Mouse (Mus musculus): ENCODE results near the gene Hps1.
"Not testable (repeated sequence)": the region's sequence is repeated elsewhere in the genome, so short reads cannot be mapped to it uniquely, and the experiment has no call there.

Gene Hps1

DNA sequence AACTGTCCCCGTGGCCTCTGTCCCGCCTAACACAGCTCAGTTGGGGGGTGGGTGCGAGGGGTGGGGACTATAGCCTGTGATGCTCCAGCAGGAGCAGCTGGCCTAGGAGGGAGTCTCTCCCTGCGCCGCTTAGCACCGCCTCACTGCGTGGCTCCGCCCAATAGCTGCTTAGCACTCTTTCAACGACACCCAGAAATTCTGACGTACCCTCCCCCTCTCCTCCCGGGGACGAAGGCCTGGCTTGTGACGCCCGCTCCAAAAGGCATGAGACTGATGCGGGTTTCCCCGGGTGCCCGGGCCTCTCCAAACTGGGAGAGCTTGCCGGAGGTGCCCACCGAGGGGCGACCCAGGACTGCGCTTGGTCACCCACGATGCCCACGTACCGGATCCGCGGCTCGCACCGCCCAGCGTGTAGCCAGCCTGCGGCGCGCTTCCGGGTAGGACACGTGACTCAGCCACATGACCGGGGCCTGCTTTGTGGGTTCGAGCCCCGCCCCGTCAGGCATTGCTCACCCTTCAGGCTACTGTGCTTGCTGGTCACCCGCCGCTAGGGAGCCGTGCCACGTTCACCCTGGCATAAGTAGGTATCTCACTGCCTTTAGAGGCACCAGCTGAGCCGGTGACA lies at the start of gene Hps1:
Gene Hps1 (minus strand): TSS at position 448 of the 625 bp plus-strand sequence.
- DNase-seq (ENCODE audit: low read depth): peak; percentile 83

DNA sequence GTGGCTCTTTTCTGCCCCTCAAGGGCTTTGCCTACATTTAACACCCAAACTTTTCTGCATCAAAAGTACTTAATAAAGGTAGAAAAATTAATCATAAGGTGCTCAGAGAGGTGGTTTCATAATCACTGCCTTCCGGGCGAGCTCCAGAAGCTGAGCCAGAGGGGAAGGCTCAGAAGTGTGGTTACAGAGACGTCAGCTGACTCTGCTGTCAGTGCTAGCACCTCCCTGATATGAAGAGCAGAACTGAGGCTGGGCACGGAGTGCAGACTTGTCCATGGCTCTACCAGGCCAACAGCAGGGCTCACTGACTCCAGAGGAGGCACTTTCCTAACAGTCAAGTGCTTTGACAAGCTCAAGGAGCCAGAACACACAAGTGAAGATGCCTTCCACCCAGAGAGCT lies 49.4 kb upstream of the Hps1 start:
- no peak for DNase-seq (ENCODE audit: low read depth)

DNA sequence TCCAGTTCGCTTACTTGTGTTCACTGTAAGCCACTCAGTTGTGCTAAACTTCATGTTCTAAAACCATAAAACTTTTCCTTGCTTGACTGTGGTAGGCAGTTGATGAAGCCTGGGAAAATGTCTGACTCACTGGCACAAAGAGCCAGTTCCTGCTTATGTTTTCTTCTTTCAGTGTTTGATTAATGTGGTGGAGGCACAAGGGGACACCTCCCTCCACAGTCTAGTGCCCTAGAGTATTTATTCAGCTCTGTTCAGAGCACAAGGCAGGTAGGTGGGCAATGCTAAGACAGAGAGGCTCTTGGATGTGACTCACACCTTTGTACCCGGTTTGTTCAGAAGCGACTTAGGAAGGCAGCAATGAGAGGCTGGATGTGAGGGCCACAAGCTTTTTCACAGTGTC lies 48.1 kb upstream of the Hps1 start:
- DNase-seq (ENCODE audit: low read depth): no peak

DNA sequence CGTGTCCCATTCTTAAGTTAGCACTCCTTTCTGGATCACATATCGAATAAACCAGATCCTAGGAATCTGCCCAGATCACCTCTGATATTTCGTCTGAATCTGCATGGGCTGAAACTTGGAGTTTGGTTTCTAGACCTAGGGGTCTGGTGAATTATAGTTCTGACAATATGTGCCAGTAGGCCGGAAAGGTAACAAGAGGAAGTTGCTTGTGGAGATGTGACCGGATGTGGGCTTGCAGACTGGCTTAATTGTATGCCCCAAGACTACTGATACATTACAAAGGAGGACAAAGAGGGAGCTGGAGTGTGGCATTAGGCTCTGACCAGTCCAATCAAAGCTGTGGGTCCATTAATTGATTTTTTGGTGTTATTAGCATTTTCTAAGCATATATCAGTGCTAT lies 40.3 kb upstream of the Hps1 start:
- DNase-seq (ENCODE audit: low read depth): no peak

DNA sequence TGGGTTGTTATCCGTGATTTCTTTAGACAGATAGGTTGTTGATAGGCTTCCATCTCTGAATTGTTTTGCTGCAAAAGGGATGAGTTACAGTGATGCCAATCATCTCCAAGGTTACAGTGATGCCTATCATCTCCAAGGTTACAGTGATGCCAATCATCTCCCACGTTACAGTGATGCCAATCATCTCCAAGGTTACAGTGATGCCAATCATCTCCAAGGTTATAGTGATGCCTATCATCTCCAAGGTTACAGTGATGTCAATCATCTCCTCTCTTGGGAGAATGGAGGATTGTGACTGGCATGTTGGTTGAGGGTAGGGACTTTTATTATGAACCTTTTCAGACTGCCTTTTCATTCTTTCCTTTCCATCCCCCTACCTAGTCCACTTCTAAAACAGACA lies 38.0 kb upstream of the Hps1 start:
- no peak for DNase-seq (ENCODE audit: low read depth)

DNA sequence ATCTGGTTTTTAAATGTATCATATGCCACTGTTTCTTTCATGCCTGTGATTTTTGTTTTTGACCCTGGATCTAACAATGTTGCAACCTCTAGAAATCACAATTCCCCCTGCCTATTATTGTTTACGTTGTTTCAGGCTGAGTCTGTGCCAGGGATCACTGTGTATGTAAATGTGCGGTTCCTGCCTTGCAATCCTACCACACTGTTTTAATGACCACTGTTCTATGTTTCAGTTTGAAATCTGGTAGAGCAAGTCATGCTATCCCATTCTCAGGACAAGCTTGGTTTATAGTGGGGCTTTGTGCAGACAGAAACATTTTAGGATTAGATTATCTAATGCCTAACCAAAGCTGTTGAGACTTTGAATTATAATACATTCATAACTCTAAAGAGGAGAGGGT lies 36.5 kb upstream of the Hps1 start:
- no peak for DNase-seq (ENCODE audit: low read depth)

DNA sequence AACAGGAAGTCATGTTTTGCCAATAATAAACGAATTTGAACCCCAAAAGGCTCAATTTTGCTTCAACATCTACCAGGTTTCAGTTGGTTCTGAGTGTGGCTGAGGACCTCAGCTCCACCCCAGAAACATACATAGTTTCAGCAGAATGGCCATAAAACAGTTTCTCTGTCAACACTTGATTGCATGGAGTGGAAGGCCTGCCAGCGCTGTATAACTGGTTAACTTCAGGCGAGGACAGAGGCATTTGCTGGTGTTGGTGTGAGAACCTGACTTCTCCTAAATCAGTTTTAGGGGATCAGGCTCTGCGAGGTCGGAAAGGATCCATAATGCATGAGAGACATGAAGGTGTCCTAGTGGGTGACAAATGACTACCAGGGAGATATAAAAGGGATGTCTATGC lies 30.4 kb upstream of the Hps1 start:
- no peak for DNase-seq (ENCODE audit: low read depth)

DNA sequence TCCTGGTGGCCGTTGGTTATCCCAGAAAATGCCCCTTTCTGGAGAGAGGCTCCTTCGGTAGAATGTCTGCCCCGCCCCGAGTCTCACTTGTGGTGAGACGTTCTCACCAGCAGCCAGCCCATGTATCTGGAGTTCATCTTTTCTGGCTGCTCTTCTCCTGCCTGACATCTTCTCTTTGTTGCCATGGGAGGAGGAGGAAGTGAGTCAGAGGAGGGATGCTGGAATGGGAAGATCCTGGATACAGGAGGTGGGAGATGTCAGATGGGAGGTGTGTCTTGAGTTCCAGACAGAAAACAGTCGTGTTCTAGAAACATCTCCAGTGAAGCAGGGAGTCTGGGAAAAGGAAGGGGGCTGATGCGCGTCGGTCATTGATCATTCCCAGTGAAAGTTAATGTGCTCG lies 29.7 kb upstream of the Hps1 start:
- no peak for DNase-seq (ENCODE audit: low read depth)

DNA sequence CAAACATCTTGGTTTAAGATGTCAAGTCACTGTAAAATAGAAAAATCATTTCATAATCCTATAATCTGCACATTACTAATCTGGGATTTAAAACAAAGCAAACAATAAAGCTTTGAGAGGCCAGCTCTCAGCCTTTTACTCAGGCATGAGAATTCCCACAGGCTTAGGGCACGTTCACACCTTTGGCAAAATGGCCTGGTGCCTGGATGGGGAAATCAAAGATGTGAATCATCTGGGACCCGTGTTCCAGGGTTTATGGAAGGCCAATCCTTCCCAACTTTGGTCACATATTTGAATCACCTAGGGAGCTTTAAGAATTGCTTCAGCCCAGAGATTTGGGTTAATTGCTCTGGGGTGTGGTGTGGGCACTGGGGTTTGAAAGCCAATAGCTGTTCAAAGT lies 18.1 kb upstream of the Hps1 start:
- DNase-seq (ENCODE audit: low read depth): no peak

DNA sequence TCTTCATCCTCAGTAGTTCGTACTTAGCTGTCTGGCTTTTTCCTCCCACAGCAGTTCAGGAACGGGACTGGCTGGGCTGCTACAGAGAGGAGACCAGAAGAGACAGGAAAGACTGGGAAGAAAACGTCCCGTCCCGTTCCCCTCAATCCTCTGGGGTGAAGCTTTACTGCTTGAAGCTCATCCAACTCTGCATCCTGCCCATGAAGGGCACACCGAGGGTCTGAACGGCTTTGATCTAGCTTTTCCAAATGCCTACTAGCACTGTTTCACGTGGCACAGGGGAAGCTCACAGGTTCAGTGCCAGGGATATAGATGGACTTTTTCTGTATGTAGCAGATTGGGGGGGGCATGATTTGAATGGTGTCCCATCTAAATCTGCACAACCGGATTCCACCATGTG lies 16.0 kb upstream of the Hps1 start:
- no peak for DNase-seq (ENCODE audit: low read depth)

DNA sequence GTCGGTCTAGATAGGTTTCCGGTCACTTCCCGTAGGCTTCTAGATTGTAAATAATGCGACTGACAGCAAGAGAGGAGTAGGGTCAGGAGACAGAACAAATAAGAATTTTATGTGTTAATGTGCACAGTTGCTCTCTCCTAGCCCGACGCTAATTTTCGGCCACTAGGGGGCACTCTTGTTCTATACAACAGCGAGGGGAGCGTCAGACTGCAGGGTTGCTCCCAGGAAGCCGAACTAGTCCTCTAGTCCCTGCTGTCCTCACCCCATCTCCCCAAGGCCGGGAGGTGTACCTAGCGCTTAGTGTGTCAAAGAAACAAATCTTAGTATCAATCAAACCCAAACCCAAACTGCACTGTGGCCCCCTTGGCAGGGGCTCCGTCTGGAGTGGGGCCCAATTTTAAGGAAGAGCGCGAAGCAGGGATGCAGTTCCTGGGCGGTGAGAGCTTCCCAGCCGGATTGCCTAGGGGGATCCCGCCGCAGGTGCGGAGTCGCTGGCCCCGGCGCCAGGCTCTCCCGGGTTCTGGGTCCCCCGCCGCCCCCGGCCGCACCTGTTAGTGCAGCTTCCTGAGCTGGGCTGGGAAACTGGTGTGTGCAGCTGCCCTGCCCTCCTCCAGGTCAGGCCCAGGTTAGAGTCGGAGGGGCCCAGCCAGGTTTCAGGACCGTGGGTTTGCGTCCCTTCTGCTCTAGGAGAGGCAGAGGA lies 15.3 kb upstream of the Hps1 start:
- peak; percentile 35 for DNase-seq (ENCODE audit: low read depth)

DNA sequence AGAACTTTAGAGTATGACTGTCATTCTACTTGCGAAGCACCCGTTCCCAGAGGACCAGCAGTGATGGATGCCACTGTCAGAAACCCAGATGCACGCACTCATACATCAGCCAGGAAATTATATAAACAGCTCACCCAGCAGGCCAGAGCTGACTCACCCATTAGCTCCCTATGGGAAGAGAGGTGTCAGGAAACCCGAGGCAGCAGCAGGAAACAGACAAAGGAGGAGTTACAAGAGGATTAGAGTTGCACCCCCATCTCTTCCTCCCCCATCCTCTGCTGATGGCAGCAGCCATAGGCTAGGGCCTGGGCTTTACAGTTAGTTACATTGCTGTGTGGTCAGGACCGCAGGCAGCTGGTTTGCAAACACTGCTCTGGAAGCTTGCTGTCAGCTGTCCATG lies 8.5 kb upstream of the Hps1 start:
- no peak for DNase-seq (ENCODE audit: low read depth)

DNA sequence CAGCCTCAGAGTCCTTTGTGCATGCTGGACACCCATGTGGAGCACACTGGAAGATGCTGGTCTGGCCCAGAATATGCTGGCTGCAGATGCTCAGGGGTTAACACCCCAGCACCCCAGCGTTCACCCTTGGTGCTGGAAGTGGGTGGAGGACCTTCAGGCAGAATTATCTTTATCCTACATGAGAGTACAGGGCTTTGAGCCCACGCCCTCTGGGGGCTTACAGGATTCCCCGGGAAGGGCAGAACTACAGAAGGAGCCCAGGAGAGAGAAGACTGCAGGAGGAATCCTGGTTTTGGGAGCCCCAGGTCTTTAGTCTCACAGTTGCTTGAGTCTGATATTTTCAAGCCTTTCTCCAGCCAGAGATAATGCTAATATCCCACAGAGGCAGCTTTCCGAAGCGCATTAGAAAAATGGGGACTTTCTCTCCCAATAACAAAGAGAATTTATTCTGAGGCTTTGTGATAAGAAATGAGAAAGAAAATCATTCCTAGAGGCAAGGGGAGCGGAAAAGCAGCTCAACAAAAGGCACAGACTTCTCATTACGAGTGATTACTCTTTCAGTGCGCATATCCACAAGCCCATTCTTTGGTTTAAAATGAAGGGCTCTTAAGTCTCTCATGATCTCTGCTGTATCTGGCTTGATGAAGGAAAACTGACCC lies 5.9 kb upstream of the Hps1 start:
- DNase-seq (ENCODE audit: low read depth): no peak

DNA sequence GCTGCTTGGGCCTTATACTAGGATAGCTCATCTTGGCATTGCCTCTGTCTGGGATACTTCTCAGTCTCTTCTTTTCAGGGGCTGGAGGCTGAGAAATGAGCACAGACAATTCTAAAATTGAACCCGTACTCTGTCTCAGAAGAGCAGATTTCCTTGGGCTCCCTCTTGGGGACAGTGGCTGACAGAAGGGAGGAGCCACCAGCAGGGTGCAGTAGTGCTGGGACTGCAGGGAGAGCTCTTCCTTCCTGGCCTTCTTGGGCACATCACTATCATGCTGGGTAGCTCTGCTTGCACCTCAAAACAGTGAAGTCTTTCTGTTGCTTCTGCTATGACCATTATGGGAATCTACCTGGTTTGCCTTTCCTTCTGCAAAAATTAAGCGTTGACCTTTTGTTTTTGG lies 5.4 kb upstream of the Hps1 start:
- no peak for DNase-seq (ENCODE audit: low read depth)

DNA sequence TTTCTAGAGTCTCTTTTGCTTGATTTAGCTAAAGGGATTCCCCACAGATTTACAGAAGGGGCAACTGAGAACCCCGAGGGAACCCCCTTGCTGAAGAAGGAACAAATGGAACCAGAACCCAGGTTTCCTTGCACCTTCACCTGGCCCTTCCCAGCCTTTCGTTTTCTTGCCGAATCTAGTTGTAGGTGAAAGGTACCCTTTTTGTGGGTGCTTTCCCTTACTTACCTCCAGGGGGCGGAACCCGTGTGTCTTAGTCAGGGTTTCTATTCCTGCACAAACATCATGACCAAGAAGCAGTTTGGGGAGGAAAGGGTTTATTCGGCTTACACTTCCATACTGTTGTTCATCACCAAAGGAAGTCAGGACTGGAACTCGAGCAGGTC lies 369 bp upstream of the Hps1 start:
- DNase-seq (ENCODE audit: low read depth): not testable (repeated sequence)

DNA sequence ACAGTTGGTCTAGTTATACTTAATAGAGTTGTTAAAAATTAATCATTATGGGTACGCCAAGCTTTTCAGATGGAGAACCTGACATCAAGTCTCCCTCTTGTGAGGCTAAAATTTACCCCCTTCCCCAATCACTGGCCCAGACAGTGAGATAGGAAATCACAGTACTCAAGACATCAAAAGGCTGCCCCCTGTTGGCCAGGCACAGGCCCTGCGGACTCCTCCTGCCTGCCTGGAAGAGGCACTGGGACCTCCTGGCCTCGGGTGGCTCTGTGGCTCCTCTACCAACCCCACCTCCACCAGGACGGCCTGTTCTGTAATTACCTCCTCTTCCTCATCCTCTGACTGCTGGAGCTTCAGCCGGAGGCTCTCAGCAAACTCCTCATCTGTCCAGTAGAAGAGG lies 2.0 kb downstream of the Hps1 start:
- no peak for DNase-seq (ENCODE audit: low read depth)

DNA sequence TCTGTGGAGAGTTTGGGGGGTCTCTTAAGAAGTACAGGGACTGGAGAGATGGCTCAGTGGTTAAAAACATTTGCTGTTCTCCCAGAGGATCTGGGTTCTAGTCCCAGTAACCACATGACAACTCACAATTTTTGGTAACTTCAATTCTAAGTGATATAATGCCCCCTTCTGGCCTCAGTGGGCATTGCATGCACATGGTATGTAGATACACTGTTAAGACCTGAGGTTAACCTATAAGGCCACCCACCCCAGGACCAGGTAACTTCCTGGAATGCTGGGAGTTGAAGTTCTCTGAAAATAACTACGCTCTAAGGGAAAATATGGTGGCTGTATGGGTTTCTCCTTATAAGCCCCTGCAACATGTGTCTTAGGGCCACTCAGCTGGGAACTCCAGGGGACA lies 3.0 kb downstream of the Hps1 start:
- no peak for DNase-seq (ENCODE audit: low read depth)

DNA sequence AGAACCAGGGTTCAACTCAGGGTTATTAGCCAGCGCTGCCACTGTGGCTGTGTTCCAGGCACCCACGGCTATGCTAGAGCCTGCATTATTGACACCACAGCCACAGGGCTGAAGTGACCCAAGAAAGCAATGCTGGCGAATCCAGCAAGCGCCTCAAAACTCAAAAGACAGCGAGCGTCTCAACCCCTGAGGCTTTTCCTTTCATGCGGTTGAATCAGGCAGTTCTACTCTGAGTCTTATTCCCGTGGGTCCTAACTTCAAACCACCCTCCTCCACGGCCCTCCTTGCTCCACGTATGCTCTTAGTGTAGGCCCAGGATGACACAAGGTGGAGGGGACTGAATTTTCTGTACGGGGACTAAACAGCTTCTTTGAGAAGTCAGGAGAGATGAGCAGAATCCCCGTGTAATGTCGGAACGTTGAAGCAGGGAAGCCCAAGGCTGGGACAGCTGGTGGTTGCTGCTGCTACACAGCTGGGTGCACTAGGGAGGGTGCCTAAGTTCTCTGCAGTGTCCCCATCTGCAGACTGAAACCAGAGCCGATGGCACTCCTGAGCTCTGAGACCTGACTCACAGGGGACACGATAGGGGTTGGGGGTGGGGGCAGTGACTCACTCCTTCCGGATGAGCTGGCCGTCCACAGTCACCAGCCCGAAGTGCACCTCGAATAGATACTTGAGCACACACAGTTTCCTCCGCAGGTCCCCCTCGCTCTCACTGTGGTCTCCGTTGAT lies 9.5 kb downstream of the Hps1 start:
- no peak for DNase-seq (ENCODE audit: low read depth)

DNA sequence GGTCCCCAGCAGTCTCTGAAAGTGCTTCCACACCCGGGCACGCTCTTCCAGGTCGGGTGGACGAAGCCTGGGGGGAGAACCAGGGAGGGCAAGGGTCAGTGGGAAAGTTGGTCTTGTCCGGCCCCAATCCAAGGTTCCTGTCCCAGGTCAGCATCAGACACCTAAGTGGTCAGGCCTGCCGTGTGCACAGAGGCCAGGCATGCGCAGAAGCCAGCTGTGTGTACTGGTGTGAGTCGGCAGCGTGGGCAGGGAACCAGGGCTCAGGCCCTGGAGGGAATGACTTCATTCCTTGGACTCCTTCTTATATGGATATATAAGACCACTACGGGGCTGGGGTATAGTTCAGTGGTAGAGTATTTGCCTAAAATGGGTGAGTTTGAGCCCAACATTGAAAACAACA lies 10.1 kb downstream of the Hps1 start:
- no peak for DNase-seq (ENCODE audit: low read depth)

DNA sequence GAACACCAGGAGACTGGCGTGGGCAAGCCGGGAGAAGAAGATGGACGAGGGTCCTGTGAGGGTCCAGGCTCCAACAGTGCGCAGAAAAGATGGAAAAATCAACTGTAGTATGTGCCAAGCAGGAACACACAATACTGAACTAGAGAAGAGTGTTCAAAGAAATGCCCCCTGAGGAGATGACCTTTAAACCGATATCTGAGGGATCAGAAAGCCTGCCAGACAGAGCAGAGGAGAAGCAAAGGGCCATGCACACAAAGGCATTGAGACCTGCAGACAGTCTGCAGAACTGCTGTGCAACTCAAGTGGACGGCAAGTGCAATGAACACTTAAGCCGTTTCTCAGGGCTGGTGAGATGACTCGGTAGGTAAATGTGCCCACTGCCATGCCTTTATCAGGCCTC lies 12.4 kb downstream of the Hps1 start:
- DNase-seq (ENCODE audit: low read depth): no peak

DNA sequence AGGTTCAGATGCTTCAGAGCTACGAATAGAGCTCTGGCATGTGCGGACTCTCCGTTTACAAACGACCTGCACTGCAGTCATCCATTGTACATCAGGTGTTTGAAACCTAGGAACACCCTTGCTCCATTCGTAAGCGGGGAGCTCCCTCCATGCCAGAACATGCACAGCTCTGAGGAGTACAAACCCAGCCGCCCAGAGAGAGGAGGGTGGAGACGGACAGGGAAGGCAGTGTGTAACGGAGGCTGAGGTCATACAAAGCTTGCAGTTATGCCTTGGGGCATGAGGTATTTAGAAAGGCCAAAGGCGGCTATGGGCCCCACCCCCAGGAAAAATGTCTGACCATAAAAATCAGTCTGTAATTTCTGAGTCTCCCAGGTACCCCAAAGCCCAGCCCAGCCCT lies 15.4 kb downstream of the Hps1 start:
- no peak for DNase-seq (ENCODE audit: low read depth)

DNA sequence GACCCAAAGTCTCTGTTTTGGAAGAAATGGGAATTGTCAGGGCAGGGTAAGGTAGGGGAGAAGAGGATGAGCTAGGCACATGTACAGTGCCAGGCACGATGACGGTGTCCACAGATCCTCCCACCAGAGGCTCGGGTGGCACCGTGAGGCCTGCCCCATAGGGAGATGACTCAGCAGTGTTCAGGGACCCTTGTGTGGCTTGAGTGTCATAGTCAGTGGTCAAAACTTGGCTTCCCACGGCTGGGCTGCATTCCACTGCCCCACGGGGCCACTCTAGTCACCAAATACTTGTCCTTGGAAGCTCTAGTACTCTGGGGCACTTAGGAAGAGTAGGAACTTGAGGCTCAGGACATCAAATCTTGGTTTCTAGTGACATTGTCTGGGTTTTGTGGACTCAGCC lies 23.1 kb downstream of the Hps1 start:
- no peak for DNase-seq (ENCODE audit: low read depth)
